Mouse (Mus musculus) cerebellum, adult 2 months (tissue): Measurements from ENCODE around the gene Pik3r1.

Experiments
- CTCF ChIP-seq: fragments of 200-500 bp; IDR thresholded peaks from 2 replicates; pipeline ENCODE4 v1.5.1; 2011; ENCODE audit warnings: low read depth, mild to moderate bottlenecking, control low read depth, low read length, moderate library complexity, borderline replicate concordance; ENCODE audit not compliant: insufficient read depth
- POLR2A ChIP-seq: fragments of 200-500 bp; IDR thresholded peaks from 2 replicates; pipeline ENCODE4 v1.6.1; 2011; ENCODE audit warnings: low read length, control low read depth, borderline replicate concordance; ENCODE audit not compliant: insufficient read depth

- no peak for TF ChIP-seq CTCF
- no peak for TF ChIP-seq POLR2A
These were observed 37.7 kb downstream of the Pik3r1 start for GRCm38 (mm10) chr13:101730351-101730750.
